Mouse (Mus musculus) heart, adult 9 months (tissue): ENCODE measurements at regions not wholly inside any gene's neighbourhood (a gene's known extent, or its start where the extent isn't known, plus 50 kb on each side); places are given as distances from the start of the nearest gene placed in this dataset.

Source experiments
- DNase-seq, 2 experiments: peaks; one replicate each; pipeline ENCODE4 v3.0.0; 2022; ENCODE audit warnings: low spot score in 2 of 2

GRCm38 (mm10) chr2:124775737-124776136, 292.2 kb upstream of the Slc24a5 start:
- peak in 1 of 2 experiments; percentile 25 for DNase-seq

DNA sequence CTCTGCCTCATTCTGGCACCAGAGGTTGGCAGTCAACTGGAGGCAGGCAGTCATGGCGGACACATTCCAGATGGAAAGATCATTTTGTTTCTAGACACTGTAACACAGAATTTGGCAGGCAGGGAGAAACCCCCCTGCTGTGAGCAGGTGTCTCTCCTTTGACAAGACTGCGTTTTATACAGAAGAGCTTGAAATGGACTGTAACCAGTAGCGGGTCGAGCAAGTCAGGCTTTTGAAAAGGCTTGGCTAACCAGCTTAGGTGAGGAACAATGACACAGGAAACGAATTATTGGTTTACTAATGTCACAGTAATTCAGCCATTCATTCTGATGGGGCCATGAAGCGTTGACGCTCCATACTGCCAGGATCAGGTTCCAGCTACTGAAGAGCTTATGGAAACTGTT, 275.3 kb upstream of the Slc24a5 start:
- no peak for DNase-seq

DNA sequence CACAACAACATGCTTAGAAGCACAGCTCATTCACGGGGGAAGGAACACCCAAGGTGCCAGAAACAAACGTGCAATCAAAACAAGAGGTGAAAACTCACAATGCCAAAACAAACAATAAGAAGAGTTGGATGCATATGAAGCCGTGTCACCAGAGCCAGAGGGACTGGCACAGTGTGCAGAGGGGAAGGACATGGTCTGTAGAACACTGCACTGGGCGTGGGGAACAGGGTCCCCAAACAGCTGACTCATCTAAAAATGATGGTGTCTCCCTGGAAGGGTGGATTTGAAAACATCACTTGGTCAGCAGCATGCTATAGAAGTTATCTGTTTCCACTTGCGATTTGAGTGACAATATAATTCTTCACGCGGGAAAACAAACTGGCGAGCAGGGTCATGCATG, 256.2 kb upstream of the Slc24a5 start:
- DNase-seq: no peak

DNA sequence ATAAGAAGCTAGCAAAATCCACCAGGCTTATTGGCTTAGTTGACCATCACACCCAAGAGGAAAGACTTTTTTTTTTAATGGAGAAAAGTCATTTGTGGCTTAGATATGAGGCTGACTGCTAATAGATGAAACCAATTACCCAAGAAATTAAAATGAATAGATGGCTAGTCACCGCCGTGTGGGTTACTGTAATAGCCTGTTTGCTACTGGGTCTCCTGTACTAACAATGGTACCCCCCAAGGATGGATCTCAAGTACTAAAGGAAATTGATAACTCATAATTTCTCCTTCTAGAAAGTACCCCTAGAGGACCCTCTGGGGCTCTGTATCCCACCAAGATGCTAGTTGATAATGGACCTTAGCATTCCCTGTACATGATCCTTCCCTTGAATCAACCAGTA, 251.1 kb upstream of the Slc24a5 start:
- DNase-seq: no peak

- no peak for DNase-seq
These were observed 248.1 kb upstream of the Slc24a5 start for GRCm38 (mm10) chr2:124819846-124820245.

DNA sequence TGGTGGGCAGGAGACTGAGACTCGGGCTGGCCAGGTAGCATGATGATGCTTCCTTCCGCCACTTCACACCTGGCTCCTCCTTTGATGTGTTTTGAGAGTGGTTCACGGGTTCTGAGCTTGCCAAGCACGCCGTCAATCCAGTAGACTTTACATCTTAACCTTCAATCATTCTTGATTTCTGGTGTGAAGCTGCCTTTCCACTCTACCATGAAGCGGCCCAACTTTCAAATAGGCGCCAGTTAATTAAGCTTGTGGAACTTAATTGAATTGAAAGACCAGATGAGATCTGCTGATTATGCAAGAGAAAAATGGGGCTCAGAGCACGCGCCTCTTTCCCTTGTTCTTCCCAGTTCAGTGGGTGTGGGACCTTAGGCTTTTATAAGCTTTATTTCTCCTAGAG, 247.1 kb upstream of the Slc24a5 start:
- no peak for DNase-seq

DNA sequence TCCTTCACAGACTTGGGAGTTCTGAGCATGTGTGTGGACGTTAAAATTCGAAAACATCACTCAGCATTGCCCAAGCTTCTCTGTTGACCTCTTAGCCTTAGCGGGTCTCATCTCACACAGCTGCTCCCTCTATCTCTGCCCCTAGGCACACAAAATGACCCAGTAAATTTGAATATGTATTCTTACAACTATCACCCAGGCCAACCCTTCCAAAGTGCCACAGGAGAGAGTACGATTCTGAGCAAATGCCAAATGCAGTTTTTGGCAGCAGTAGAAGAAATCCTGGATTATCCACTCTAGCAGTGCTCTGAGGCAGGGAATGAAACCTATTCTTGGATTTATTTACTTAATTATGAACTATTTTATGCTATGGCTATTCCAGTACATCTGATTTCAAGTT, 246.6 kb upstream of the Slc24a5 start:
- DNase-seq: no peak

DNA sequence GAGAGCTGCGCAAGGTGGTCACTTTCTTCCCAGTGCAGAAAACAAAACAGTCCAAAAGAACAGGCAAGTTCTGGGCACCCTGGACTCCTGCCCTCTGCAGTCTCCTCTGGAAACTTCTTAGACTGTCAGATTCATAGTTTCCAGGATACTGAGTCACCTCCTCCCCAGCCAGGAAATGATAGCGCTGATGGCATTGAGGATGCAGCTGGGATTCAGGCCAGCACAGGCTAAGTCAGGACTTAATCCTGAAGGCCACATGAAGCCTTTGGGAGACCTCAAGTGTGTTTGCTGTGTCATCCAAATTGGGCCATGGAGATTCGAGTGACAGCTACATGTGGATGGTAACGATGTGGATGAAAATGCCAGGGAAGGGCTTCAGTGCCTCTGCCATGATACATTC, 219.1 kb upstream of the Slc24a5 start:
- DNase-seq: peak; percentile 61 to 66

- peak; percentile 91 to 94 for DNase-seq
These were observed 209.4 kb upstream of the Slc24a5 start for GRCm38 (mm10) chr2:124858504-124858903.

GRCm38 (mm10) chr2:124888209-124888608, 179.7 kb upstream of the Slc24a5 start:
- peak; percentile 23 to 29 for DNase-seq

DNA sequence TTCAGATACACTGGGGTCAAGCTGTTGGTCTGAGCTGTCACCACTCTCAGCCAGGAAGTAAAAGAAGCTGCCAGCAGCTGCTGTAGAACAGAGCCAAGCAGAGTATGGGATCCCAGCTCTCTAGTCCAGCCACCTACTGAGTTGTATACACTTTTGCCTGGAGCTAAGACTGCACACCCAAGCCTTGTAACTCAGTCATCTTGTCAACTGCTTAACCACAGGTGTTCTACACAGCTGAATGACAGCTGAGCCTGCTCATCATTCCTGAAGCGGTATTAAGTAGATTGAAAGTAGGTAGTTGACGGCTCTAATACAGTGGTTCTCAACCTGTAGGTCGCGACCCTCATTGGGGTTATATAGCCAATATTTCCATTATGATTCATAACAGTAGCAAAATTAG, 172.9 kb upstream of the Slc24a5 start:
- no peak for DNase-seq

DNA sequence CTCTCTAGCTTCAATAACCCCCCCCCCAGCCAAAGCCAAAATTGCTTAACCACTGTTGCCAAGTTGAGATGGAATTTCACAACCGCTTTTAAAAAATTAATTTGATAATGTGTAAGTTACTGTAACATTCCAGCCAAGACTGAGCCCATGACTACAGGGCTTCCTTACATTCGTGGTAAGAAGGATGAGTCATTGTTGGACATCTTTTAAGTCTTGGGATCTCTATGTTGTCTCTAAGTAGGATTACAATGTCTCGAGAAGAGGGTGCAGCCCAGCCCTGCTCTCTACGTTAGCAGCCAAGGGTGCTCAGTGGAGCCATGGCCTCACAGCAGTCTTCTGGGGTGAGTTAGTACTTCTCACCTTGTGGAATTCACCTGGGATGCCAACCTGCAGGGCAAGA, 164.4 kb upstream of the Slc24a5 start:
- DNase-seq: no peak

GRCm38 (mm10) chr2:124905076-124905475, 162.8 kb upstream of the Slc24a5 start:
- no peak for DNase-seq

DNA sequence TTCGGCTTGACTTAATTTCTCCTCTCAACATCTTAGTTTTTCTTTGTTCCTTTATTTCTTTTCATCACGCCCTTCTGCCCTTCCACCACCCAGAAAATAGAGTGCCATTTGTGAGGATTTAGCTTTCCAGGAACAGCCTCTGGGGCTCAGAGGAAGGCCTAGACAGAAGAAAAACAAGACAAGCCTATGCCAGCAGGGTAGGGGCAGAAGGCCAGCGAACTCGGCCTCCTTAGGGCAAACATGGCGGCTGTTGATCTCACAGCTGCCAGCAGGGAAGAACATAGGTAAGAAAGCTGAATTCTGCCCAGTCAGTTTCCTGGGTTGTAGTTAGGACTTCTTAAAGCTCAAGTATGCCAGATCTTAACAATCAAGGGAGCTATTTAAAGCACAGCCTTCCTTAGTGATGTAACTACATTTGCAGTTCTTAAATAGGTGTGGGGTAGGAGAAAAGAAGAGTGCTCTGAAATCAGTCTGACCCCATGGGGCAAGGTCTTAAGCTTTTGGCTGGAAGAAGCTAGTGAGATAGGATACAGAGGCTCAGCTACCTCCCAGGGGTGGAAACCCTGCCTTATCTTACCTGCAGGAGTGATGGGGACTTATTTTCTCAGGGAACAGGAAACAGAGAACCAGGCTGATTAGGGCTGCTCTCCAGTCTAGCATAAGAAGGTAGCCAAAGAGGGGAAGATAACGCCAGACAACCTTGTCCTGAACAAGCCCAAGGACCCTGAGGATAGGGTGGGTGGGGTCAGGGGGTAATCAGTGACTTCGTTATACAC, 148.8 kb upstream of the Slc24a5 start:
- no peak for DNase-seq

GRCm38 (mm10) chr2:124919762-124920255, 148.1 kb upstream of the Slc24a5 start:
- no peak for DNase-seq

GRCm38 (mm10) chr2:124920265-124920664, 147.7 kb upstream of the Slc24a5 start:
- peak; percentile 46 to 55 for DNase-seq

- peak; percentile 37 to 64 for DNase-seq
These were observed 139.8 kb upstream of the Slc24a5 start for GRCm38 (mm10) chr2:124927882-124928758.

DNA sequence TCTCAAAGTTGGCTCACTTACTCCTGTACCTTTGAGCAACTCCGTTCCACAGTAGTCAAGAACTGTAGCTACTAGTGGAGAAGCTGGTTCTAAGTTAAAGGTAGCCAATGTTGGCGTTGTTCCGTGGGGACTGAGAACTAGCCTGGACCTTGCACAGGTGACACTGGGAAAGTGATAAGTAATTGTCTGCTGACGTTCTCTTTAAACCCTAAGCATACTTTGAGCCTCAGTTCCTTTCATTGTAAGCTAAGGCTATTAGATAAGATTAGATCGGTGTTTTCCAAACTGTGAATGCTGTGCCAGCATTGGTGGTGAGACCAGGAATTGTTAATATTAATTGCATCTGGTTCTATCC, 139.2 kb upstream of the Slc24a5 start:
- DNase-seq: no peak

- no peak for DNase-seq
These were observed 137.2 kb upstream of the Slc24a5 start for GRCm38 (mm10) chr2:124930719-124931118.

- DNase-seq: no peak
These were observed 135.4 kb upstream of the Slc24a5 start for GRCm38 (mm10) chr2:124932566-124932965.

DNA sequence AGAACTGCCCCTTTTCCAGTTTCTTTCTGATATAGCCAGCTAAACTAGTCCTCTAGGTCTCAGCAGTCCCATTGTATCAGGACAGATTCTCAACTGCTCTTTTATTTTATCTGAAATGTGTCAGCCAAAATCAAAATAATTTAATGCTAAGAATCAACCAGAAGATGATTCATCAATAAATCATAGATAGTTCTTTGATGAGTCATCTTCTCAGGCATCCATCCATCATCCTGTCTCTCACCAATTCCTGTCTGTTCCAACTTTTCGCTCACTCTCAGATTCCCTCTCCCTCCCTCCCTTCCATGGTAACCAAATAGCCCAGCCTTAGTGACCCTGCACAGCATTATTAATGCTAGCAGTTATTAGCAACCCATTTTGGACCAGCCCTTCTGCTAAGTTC, 134.0 kb upstream of the Slc24a5 start:
- DNase-seq: no peak

GRCm38 (mm10) chr2:124948263-124948781, 119.6 kb upstream of the Slc24a5 start:
- DNase-seq: no peak

GRCm38 (mm10) chr2:124948812-124949211, 119.1 kb upstream of the Slc24a5 start:
- DNase-seq: no peak
